Mouse (Mus musculus) thymus, adult 2 months (tissue): Measurements from ENCODE around the gene Pip4k2c.

Experiments used
- CTCF ChIP-seq: fragments of 200-500 bp; IDR thresholded peaks from 2 replicates; pipeline ENCODE4 v1.5.1; 2012; ENCODE audit warnings: mild to moderate bottlenecking, control low read depth, low read length, moderate library complexity, borderline replicate concordance; ENCODE audit not compliant: control insufficient read depth, poor library complexity, insufficient read depth; ENCODE audit errors: extremely low read depth
- POLR2A ChIP-seq: fragments of 200-500 bp; IDR thresholded peaks from 2 replicates; pipeline ENCODE4 v1.6.1; 2012; ENCODE audit warnings: mild to moderate bottlenecking, low read length, control low read depth, moderate library complexity; ENCODE audit not compliant: control insufficient read depth, poor library complexity, insufficient read depth; ENCODE audit errors: extremely low read depth

GRCm38 (mm10) chr10:127180695-127181047 is 30.7 kb downstream of the Pip4k2c start:
- no peak for TF ChIP-seq CTCF
- no peak for TF ChIP-seq POLR2A
